Mouse (Mus musculus): ENCODE measurements around the gene Theg. TPM values are rescaled to one million over a fixed set of nuclear protein-coding genes. Genes with fewer than 3 reads are reported as not detected.

Theg gene
- polyA plus RNA-seq, 2 experiments from 2014 or later = not detected

- no peak for ATAC-seq
Measured at GRCm38 (mm10) chr10:79594111-79594510, 7.0 kb upstream of the Theg start.

GRCm38 (mm10) chr10:79590702-79591101, 3.6 kb upstream of the Theg start:
- no peak for ATAC-seq

GRCm38 (mm10) chr10:79587752-79588126, 608 bp upstream of the Theg start:
- ATAC-seq = no peak

- no peak for ATAC-seq
Measured at GRCm38 (mm10) chr10:79586243-79586642, 888 bp downstream of the Theg start.

GRCm38 (mm10) chr10:79585723-79586122, 1.4 kb downstream of the Theg start:
- no peak for ATAC-seq

GRCm38 (mm10) chr10:79585136-79585535, 2.0 kb downstream of the Theg start:
- no peak for ATAC-seq

- ATAC-seq = no peak
Measured at GRCm38 (mm10) chr10:79584426-79584825, 2.7 kb downstream of the Theg start.

GRCm38 (mm10) chr10:79584021-79584420, 3.1 kb downstream of the Theg start:
- ATAC-seq = no peak

GRCm38 (mm10) chr10:79581501-79581900, 5.6 kb downstream of the Theg start:
- no peak for ATAC-seq

- ATAC-seq = no peak
Measured at GRCm38 (mm10) chr10:79580811-79581210, 6.3 kb downstream of the Theg start.

- no peak for ATAC-seq
Measured at GRCm38 (mm10) chr10:79580356-79580755, 6.8 kb downstream of the Theg start.

GRCm38 (mm10) chr10:79579781-79580180, 7.3 kb downstream of the Theg start:
- no peak for ATAC-seq

- ATAC-seq = no peak
Measured at GRCm38 (mm10) chr10:79578891-79579290, 8.2 kb downstream of the Theg start.

- ATAC-seq = no peak
Measured at GRCm38 (mm10) chr10:79578276-79578675, 8.9 kb downstream of the Theg start.

- ATAC-seq = no peak
Measured at GRCm38 (mm10) chr10:79577376-79577775, 9.8 kb downstream of the Theg start.

- no peak for ATAC-seq
Measured at GRCm38 (mm10) chr10:79575754-79576153, 11.4 kb downstream of the Theg start.

- no peak for ATAC-seq
Measured at GRCm38 (mm10) chr10:79574796-79575195, 12.3 kb downstream of the Theg start.

GRCm38 (mm10) chr10:79574350-79574749, 12.8 kb downstream of the Theg start:
- ATAC-seq = no peak

- ATAC-seq = no peak
Measured at GRCm38 (mm10) chr10:79573611-79574010, 13.5 kb downstream of the Theg start.

- ATAC-seq = no peak
Measured at GRCm38 (mm10) chr10:79571314-79571713, 15.8 kb downstream of the Theg start.

- no peak for ATAC-seq
Measured at GRCm38 (mm10) chr10:79569921-79570320, 17.2 kb downstream of the Theg start.

GRCm38 (mm10) chr10:79559716-79560115, 27.4 kb downstream of the Theg start:
- ATAC-seq = no peak

- ATAC-seq = no peak
Measured at GRCm38 (mm10) chr10:79557496-79557895, 29.6 kb downstream of the Theg start.

GRCm38 (mm10) chr10:79556951-79557350, 30.2 kb downstream of the Theg start:
- no peak for ATAC-seq

GRCm38 (mm10) chr10:79555238-79555724, 31.9 kb downstream of the Theg start:
- ATAC-seq = no peak

All from activated CD4-positive, CD25-positive, alpha-beta regulatory T cell, adult 4 months (primary cell).